Mouse (Mus musculus): ENCODE measurements at regions not wholly inside any gene's neighbourhood (a gene's known extent, or its start where the extent isn't known, plus 50 kb on each side); places are given as distances from the start of the nearest gene placed in this dataset.

DNA sequence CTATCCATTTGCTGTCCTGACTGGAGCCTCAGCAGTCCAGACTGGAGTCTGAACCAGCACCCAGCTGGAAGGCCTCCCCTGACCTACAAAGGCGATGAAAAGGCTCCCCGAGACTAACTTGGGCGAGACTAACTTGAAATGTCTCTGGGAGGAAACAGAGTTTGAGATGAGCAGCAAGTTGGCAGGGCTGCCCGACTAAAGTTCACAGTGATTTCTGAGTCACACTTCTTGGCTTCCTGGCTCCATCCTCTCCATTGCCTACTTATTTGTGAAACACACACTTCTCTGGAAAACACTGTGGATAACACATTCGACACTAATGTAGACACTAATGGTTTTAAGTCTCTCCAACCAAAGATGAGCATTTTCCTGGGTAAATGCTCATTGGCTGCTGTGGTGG is 170.2 kb downstream of the Abhd5 start:
- TF ChIP-seq ZNF384 (IDR thresholded peaks at IDR 0.05; ENCODE audit: low read depth, low read length) = no peak
- TF ChIP-seq ZC3H11A (IDR thresholded peaks at IDR 0.05; ENCODE audit: borderline replicate concordance, low read depth, low read length) = no peak
- no peak for TF ChIP-seq MAFK (IDR thresholded peaks at IDR 0.05; ENCODE audit: insufficient read depth, low read depth, low read length)
- no peak for TF ChIP-seq CHD2 (IDR thresholded peaks at IDR 0.05; ENCODE audit: low read depth, low read length)
- no peak for TF ChIP-seq HCFC1 (IDR thresholded peaks at IDR 0.05; ENCODE audit: borderline replicate concordance, insufficient read depth, low read length)
- Histone ChIP-seq H3K9ac (ENCODE audit: insufficient read depth, low read depth, low read length, poor library complexity, severe bottlenecking) (no peak overlapping the region), H3K4me1 (ENCODE audit: control insufficient read depth in 2 of 2, insufficient read depth in 2 of 2, low read length in 2 of 2, poor library complexity in 1 of 2) (no peaks in the 10 kb centered on the region), H3K36me3 (ENCODE audit: control insufficient read depth, insufficient read depth, low read length, poor library complexity, severe bottlenecking) (no peaks in the 10 kb centered on the region), H3K4me3 (ENCODE audit: insufficient read depth in 1 of 2, low read depth in 1 of 2, low read length in 2 of 2, poor library complexity in 1 of 2, severe bottlenecking in 1 of 2) (no peak overlapping the region), H3K9me3 (ENCODE audit: control insufficient read depth, insufficient read depth, low read depth, low read length) (no peaks in the 10 kb centered on the region), H3K27ac (ENCODE audit: insufficient read depth, low read depth, low read length, poor library complexity, severe bottlenecking) (no peak overlapping the region)
- in situ Hi-C loops (cut with MboI; ENCODE audit: low sequenced_read_pairs in 2 of 2, unreplicated experiment in 2 of 2) = no loop called here
- no peak for DNase-seq (ENCODE audit: low read depth, low spot score)

DNA sequence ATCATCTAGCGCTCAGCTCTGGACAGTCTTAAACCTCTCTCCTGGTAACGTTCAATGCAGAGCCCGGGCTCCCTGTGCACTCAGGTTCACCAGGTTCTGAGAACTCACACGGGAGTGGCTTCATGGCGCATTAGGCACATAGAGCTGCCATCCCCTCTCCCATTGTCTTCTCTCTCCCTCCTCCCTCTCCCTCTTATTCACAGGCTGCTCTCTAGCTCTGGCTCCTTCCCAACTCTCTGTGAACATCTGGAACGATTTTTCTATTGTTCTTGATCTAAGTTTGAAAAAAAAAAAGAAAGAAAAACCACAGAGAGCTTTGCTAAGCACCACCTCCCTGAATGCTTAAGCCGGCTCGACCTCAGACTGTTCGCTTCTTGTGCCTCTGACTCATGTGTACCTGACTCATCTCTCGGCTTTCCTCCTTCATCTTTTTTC is 174.2 kb downstream of the Abhd5 start:
- Histone ChIP-seq H3K4me1 (ENCODE audit: control insufficient read depth in 2 of 2, insufficient read depth in 2 of 2, low read length in 2 of 2, poor library complexity in 1 of 2) (no peaks in the 10 kb centered on the region), H3K9me3 (ENCODE audit: control insufficient read depth, insufficient read depth, low read depth, low read length) (no peaks in the 10 kb centered on the region), H3K9ac (ENCODE audit: insufficient read depth, low read depth, low read length, poor library complexity, severe bottlenecking) (no peak overlapping the region), H3K27ac (ENCODE audit: insufficient read depth, low read depth, low read length, poor library complexity, severe bottlenecking) (no peak overlapping the region), H3K36me3 (ENCODE audit: control insufficient read depth, insufficient read depth, low read length, poor library complexity, severe bottlenecking) (no peaks in the 10 kb centered on the region), H3K4me3 (ENCODE audit: insufficient read depth in 1 of 2, low read depth in 1 of 2, low read length in 2 of 2, poor library complexity in 1 of 2, severe bottlenecking in 1 of 2) (no peak overlapping the region)
- TF ChIP-seq ZNF384 (IDR thresholded peaks at IDR 0.05; ENCODE audit: low read depth, low read length) (peak; percentile 82), CHD2 (IDR thresholded peaks at IDR 0.05; ENCODE audit: low read depth, low read length) (no peak)
- DNase-seq (ENCODE audit: low read depth, low spot score) = peak; percentile 31
- in situ Hi-C loops (cut with MboI; ENCODE audit: low sequenced_read_pairs in 2 of 2, unreplicated experiment in 2 of 2) = no loop called here

DNA sequence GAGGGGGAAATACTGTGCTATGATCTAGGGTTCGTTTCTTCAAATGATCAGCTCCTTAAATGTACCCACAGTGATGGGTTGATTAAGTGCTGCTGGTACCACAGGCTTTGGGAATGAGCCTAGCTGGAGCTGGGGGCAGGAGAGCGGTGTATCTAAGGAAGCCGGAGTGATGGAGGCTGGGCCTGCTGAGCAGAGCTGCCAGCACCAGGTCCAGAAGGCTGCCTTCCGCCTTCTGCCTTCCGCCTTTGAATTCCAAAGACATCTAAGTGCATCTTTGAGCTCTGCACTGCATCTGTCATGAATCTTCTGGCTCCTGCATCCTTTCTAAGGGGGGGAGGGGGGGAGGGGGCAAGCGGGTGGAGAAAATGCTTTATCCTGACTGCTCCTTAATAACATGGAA is 176.9 kb downstream of the Abhd5 start:
- TF ChIP-seq HCFC1 (IDR thresholded peaks at IDR 0.05; ENCODE audit: borderline replicate concordance, insufficient read depth, low read length) (no peak), CHD2 (IDR thresholded peaks at IDR 0.05; ENCODE audit: low read depth, low read length) (no peak), MAFK (IDR thresholded peaks at IDR 0.05; ENCODE audit: insufficient read depth, low read depth, low read length) (no peak), ZC3H11A (IDR thresholded peaks at IDR 0.05; ENCODE audit: borderline replicate concordance, low read depth, low read length) (no peak), ZNF384 (IDR thresholded peaks at IDR 0.05; ENCODE audit: low read depth, low read length) (no peak)
- H3K27ac ChIP-seq (ENCODE audit: insufficient read depth, low read depth, low read length, poor library complexity, severe bottlenecking) = no peak overlapping the region
- no peaks in the 10 kb centered on the region for H3K36me3 ChIP-seq (ENCODE audit: control insufficient read depth, insufficient read depth, low read length, poor library complexity, severe bottlenecking)
- no peak for DNase-seq (ENCODE audit: low read depth, low spot score)
- no peaks in the 10 kb centered on the region for H3K9me3 ChIP-seq (ENCODE audit: control insufficient read depth, insufficient read depth, low read depth, low read length)
- in situ Hi-C loops (cut with MboI; ENCODE audit: low sequenced_read_pairs in 2 of 2, unreplicated experiment in 2 of 2) = no loop called here
- no peak overlapping the region for H3K9ac ChIP-seq (ENCODE audit: insufficient read depth, low read depth, low read length, poor library complexity, severe bottlenecking)
- no peaks in the 10 kb centered on the region for H3K4me1 ChIP-seq (ENCODE audit: control insufficient read depth in 2 of 2, insufficient read depth in 2 of 2, low read length in 2 of 2, poor library complexity in 1 of 2)
- H3K4me3 ChIP-seq (ENCODE audit: insufficient read depth in 1 of 2, low read depth in 1 of 2, low read length in 2 of 2, poor library complexity in 1 of 2, severe bottlenecking in 1 of 2) = no peak overlapping the region

DNA sequence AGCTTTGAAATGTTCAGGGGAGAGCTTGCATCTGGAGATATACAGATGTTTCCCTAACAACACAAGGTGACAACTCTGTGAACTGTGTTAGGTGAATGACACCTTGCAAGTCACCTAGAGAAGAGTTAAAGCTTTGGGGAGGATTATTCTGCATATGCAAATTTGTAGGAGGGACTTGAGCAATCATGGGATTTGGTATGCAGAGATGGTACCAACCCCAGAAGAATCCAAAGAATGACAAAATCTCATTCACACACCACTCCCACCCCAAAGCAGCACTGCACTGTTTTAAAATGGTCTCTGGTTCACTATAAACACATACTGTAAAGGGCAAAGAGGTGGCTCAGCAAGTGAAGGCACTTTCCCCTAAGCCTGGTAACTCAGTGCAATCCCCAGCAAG is 178.3 kb downstream of the Abhd5 start:
- TF ChIP-seq ZC3H11A (IDR thresholded peaks at IDR 0.05; ENCODE audit: borderline replicate concordance, low read depth, low read length) (no peak), ZNF384 (IDR thresholded peaks at IDR 0.05; ENCODE audit: low read depth, low read length) (no peak), MAFK (IDR thresholded peaks at IDR 0.05; ENCODE audit: insufficient read depth, low read depth, low read length) (no peak), HCFC1 (IDR thresholded peaks at IDR 0.05; ENCODE audit: borderline replicate concordance, insufficient read depth, low read length) (no peak), CHD2 (IDR thresholded peaks at IDR 0.05; ENCODE audit: low read depth, low read length) (no peak)
- H3K36me3 ChIP-seq (ENCODE audit: control insufficient read depth, insufficient read depth, low read length, poor library complexity, severe bottlenecking) = no peaks in the 10 kb centered on the region
- in situ Hi-C loops (cut with MboI; ENCODE audit: low sequenced_read_pairs in 2 of 2, unreplicated experiment in 2 of 2) = no loop called here
- no peaks in the 10 kb centered on the region for H3K9me3 ChIP-seq (ENCODE audit: control insufficient read depth, insufficient read depth, low read depth, low read length)
- H3K4me3 ChIP-seq (ENCODE audit: insufficient read depth in 1 of 2, low read depth in 1 of 2, low read length in 2 of 2, poor library complexity in 1 of 2, severe bottlenecking in 1 of 2) = no peak overlapping the region
- no peaks in the 10 kb centered on the region for H3K4me1 ChIP-seq (ENCODE audit: control insufficient read depth in 2 of 2, insufficient read depth in 2 of 2, low read length in 2 of 2, poor library complexity in 1 of 2)
- H3K9ac ChIP-seq (ENCODE audit: insufficient read depth, low read depth, low read length, poor library complexity, severe bottlenecking) = no peak overlapping the region
- no peak for DNase-seq (ENCODE audit: low read depth, low spot score)
- no peak overlapping the region for H3K27ac ChIP-seq (ENCODE audit: insufficient read depth, low read depth, low read length, poor library complexity, severe bottlenecking)

DNA sequence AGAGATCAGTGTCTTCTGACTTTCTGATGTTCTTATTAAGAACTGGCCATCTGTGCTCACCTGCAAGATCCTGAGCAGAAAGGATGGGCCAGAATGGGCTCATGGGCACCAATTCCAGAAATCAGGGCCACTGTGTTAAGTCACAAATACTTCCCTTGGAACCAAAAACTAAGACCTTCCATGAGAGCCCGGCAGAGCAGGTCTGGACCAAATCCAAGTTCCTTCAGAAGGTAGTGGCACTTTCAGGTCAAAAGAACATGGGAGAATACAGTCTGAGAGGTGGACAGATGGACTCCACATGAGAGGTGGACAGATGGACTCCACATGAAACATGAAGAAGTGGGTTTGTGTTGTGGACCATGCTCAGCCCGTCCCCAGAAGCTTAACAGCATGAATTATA is 180.4 kb downstream of the Abhd5 start:
- DNase-seq (ENCODE audit: low read depth, low spot score) = no peak
- H3K27ac ChIP-seq (ENCODE audit: insufficient read depth, low read depth, low read length, poor library complexity, severe bottlenecking) = no peak overlapping the region
- H3K4me3 ChIP-seq (ENCODE audit: insufficient read depth in 1 of 2, low read depth in 1 of 2, low read length in 2 of 2, poor library complexity in 1 of 2, severe bottlenecking in 1 of 2) = no peak overlapping the region
- TF ChIP-seq ZNF384 (IDR thresholded peaks at IDR 0.05; ENCODE audit: low read depth, low read length) = no peak
- TF ChIP-seq CHD2 (IDR thresholded peaks at IDR 0.05; ENCODE audit: low read depth, low read length) = no peak
- H3K9me3 ChIP-seq (ENCODE audit: control insufficient read depth, insufficient read depth, low read depth, low read length) = no peaks in the 10 kb centered on the region
- no peaks in the 10 kb centered on the region for H3K36me3 ChIP-seq (ENCODE audit: control insufficient read depth, insufficient read depth, low read length, poor library complexity, severe bottlenecking)
- in situ Hi-C loops (cut with MboI; ENCODE audit: low sequenced_read_pairs in 2 of 2, unreplicated experiment in 2 of 2) = no loop called here
- no peaks in the 10 kb centered on the region for H3K4me1 ChIP-seq (ENCODE audit: control insufficient read depth in 2 of 2, insufficient read depth in 2 of 2, low read length in 2 of 2, poor library complexity in 1 of 2)
- no peak overlapping the region for H3K9ac ChIP-seq (ENCODE audit: insufficient read depth, low read depth, low read length, poor library complexity, severe bottlenecking)

All from ES-E14 (cell line).